Mouse (Mus musculus) telencephalon, adult 2 months (tissue): ENCODE measurements at regions not wholly inside any gene's neighbourhood (a gene's known extent, or its start where the extent isn't known, plus 50 kb on each side); places are given as distances from the start of the nearest gene placed in this dataset.

Source experiments
- DNase-seq: peaks from one replicate; pipeline ENCODE4 v3.0.0-alpha.2; 2011; ENCODE audit warnings: low read depth, low spot score

- DNase-seq = peak; percentile 87
Observed at GRCm38 (mm10) chr2:8562948-8563347, 1053.6 kb upstream of the Celf2 start.

GRCm38 (mm10) chr2:8546116-8546515 lies 1036.8 kb upstream of the Celf2 start:
- no peak for DNase-seq

GRCm38 (mm10) chr2:8536842-8537241 lies 1027.5 kb upstream of the Celf2 start:
- peak; percentile 76 for DNase-seq

- peak; percentile 95 for DNase-seq
Observed at GRCm38 (mm10) chr2:8498466-8498865, 989.1 kb upstream of the Celf2 start.

- DNase-seq = no peak
Observed at GRCm38 (mm10) chr2:8477827-8478528, 968.6 kb upstream of the Celf2 start.

- peak; percentile 90 for DNase-seq
Observed at GRCm38 (mm10) chr2:8470546-8470945, 961.2 kb upstream of the Celf2 start.

- no peak for DNase-seq
Observed at GRCm38 (mm10) chr2:8468989-8469388, 959.6 kb upstream of the Celf2 start.

GRCm38 (mm10) chr2:8468351-8468750 lies 959.0 kb upstream of the Celf2 start:
- no peak for DNase-seq

GRCm38 (mm10) chr2:8467531-8468203 lies 958.3 kb upstream of the Celf2 start:
- peak; percentile 48 for DNase-seq

GRCm38 (mm10) chr2:8452566-8453243 lies 943.3 kb upstream of the Celf2 start:
- peak; percentile 38 for DNase-seq

- DNase-seq = no peak
Observed at GRCm38 (mm10) chr2:8441230-8441629, 931.9 kb upstream of the Celf2 start.

- DNase-seq = no peak
Observed at GRCm38 (mm10) chr2:8429652-8430343, 920.4 kb upstream of the Celf2 start.

- DNase-seq = no peak
Observed at GRCm38 (mm10) chr2:8428145-8428544, 918.8 kb upstream of the Celf2 start.

- DNase-seq = no peak
Observed at GRCm38 (mm10) chr2:8427720-8428119, 918.4 kb upstream of the Celf2 start.

GRCm38 (mm10) chr2:8415917-8416316 lies 906.6 kb upstream of the Celf2 start:
- DNase-seq = no peak

- no peak for DNase-seq
Observed at GRCm38 (mm10) chr2:8394128-8394527, 884.8 kb upstream of the Celf2 start.

GRCm38 (mm10) chr2:8389530-8389929 lies 880.2 kb upstream of the Celf2 start:
- peak; percentile 52 for DNase-seq

GRCm38 (mm10) chr2:8380246-8380645 lies 870.9 kb upstream of the Celf2 start:
- DNase-seq = peak; percentile 90

GRCm38 (mm10) chr2:8379590-8379989 lies 870.2 kb upstream of the Celf2 start:
- no peak for DNase-seq

GRCm38 (mm10) chr2:8347867-8348266 lies 838.5 kb upstream of the Celf2 start:
- DNase-seq = peak; percentile 60

- peak; percentile 96 for DNase-seq
Observed at GRCm38 (mm10) chr2:8344748-8345147, 835.4 kb upstream of the Celf2 start.

GRCm38 (mm10) chr2:8338271-8338670 lies 828.9 kb upstream of the Celf2 start:
- DNase-seq = peak; percentile 59
